Mouse (Mus musculus) forebrain, embryonic 11.5 days (tissue): Measurements from ENCODE around the gene Ldlrad3. TPM values are rescaled to one million over a fixed set of nuclear protein-coding genes. Genes with fewer than 3 reads are reported as not detected.

Experiments used
- ATAC-seq: fragments of 200-750 bp; cut with Nextera tagmentation; replicated peaks from 2 replicates; pipeline ENCODE4 v1.8.0; 2017; ENCODE audit warnings: moderate TSS enrichment; ENCODE audit not compliant: low FRiP score
- DNase-seq: peaks from one replicate; pipeline ENCODE4 v3.0.0-alpha.2; 2017; ENCODE audit warnings: low spot score
- H3K27ac ChIP-seq: fragments of 300-500 bp; sonication (generic); 2 replicates; pipeline ENCODE4 v1.5.1; 2014; ENCODE audit warnings: low read depth, low read length
- H3K27me3 ChIP-seq: fragments of 300-500 bp; sonication (generic); 2 replicates; pipeline ENCODE4 v1.6.1; 2014; ENCODE audit warnings: mild to moderate bottlenecking, low read length, mixed read lengths; ENCODE audit not compliant: control insufficient read depth, insufficient read depth
- H3K36me3 ChIP-seq: fragments of 300-500 bp; sonication (generic); 2 replicates; pipeline ENCODE4 v1.6.1; 2014; ENCODE audit warnings: mild to moderate bottlenecking, low read length, moderate library complexity, mixed read lengths; ENCODE audit not compliant: control insufficient read depth, insufficient read depth
- H3K4me1 ChIP-seq: fragments of 300-500 bp; sonication (generic); replicated peaks from 2 replicates; pipeline ENCODE4 v1.6.1; 2014; ENCODE audit warnings: low read length, mixed read lengths; ENCODE audit not compliant: control insufficient read depth, insufficient read depth
- H3K4me2 ChIP-seq: fragments of 300-500 bp; sonication (generic); 2 replicates; pipeline ENCODE4 v1.6.1; 2014; ENCODE audit warnings: low read depth, mild to moderate bottlenecking, low read length, moderate library complexity, mixed read lengths; ENCODE audit not compliant: severe bottlenecking
- H3K4me3 ChIP-seq: fragments of 300-500 bp; sonication (generic); 2 replicates; pipeline ENCODE4 v1.5.1; 2014; ENCODE audit warnings: low read depth, low read length
- H3K9ac ChIP-seq: fragments of 300-500 bp; sonication (generic); 2 replicates; pipeline ENCODE4 v1.6.1; 2014; ENCODE audit warnings: low read length
- H3K9me3 ChIP-seq: fragments of 300-500 bp; sonication (generic); 2 replicates; pipeline ENCODE4 v1.6.1; 2016; ENCODE audit warnings: low read length, mixed read lengths; ENCODE audit not compliant: control insufficient read depth
- WGBS: fragments of 180-500 bp; shearing (Covaris S2); extraction: QIAGEN DNeasy Blood & Tissue Kit; methylation state at CpG from one replicate; pipeline ENCODE4 v1.1.7; 2014; 5-methylcytosine and 5-hydroxymethylcytosine counted together
- polyA plus RNA-seq: library from polyadenylated mRNA; unstranded; fragments of >200 nt; fragmentation: Nextera tagmentation; extraction: Ambion mirVana; gene quantifications from 2 replicates; pipeline ENCODE4 v1.2.1, GENCODE M21; 2014

Gene Ldlrad3
- 56.8 and 60.7 TPM in 2 replicates for polyA plus RNA-seq

DNA sequence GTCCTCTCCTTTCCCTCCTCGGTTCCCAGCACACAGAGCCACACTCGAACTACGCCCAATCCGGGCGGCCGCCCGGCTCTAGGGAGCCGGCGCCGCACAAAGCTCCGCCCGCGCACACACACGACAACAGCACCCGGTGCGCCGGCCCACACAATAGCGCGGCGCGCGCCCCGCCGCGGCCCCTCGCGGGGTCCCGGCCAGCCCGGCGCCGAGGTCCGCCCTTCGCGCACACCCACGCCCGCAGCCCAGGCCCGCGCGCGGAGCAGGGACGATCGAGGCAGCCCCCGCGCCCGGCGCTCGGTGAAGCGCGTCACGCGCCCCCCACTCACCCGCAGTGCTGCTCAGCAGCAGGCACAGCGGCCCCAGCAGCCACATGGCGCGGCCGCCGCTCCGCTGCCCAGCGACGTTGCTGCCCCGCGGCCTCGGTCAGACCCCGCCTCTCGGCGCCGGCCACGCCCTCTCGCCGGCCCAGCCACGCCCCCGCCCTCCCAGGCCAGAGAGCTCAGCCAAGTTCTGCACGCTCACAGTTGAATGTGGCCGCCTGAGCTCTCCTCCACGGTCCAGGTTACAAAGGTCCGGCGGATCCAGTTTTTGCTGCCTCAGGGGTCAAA lies at the start of gene Ldlrad3:
TSS of gene Ldlrad3 (minus strand) at position 435 of the 611 bp plus-strand sequence.
- WGBS, result 0% methylated on average over 64 of the region's 77 CpGs
- H3K4me3 ChIP-seq, result peak within 1 kb of the TSS; percentile 83
- DNase-seq (peak; percentile 97), ATAC-seq (peak; percentile 97)
- H3K36me3 ChIP-seq, result no peaks in the 10 kb centered on the region
- H3K9me3 ChIP-seq, result no peaks in the 10 kb centered on the region
- H3K4me1 ChIP-seq, result peaks cover 2% of the 10 kb centered on the region; the same call in 1 of the 2 replicates
- H3K4me2 ChIP-seq, result peak within 1 kb of the TSS; percentile 58
- no peaks in the 10 kb centered on the region for H3K27me3 ChIP-seq
- H3K27ac ChIP-seq, result peak within 1 kb of the TSS; percentile 68
- peak within 1 kb of the TSS; percentile 87 for H3K9ac ChIP-seq

DNA sequence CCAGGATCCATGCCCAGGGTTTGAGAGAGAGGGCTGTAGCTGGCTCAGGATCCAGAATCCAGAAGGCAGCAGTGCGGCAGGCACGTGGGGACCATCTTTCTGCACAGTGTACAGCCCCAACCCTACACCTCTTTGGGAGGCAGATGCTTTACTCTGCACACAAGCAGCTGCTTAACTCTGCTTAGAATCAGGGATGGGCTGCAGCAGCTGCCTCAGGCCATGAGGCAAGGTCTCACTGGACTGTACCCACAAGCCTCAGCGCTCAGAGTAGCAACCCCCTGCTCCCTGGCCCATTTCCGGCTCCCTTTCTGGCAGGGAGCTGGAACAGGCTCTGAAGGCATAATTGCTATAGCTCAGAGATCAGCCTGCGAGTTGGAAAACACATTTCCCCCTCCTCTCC lies 45.3 kb upstream of the Ldlrad3 start:
- Histone ChIP-seq H3K27me3 (no peaks in the 10 kb centered on the region), H3K4me2 (no peak overlapping the region), H3K4me3 (no peak overlapping the region), H3K4me1 (no peaks in the 10 kb centered on the region), H3K36me3 (no peaks in the 10 kb centered on the region), H3K9ac (peak overlapping the region; percentile 39; the same call in 1 of the 2 replicates), H3K27ac (no peak overlapping the region), H3K9me3 (no peaks in the 10 kb centered on the region)
- WGBS, result 60% methylated on average over 5 of the region's 5 CpGs
- ATAC-seq, result no peak; the same call in 1 of the 2 replicates
- DNase-seq, result no peak

GRCm38 (mm10) chr2:102229126-102229525 lies 42.9 kb upstream of the Ldlrad3 start:
- WGBS, result 88% methylated on average over 2 of the region's 2 CpGs
- Histone ChIP-seq H3K9me3 (no peaks in the 10 kb centered on the region), H3K36me3 (no peaks in the 10 kb centered on the region), H3K4me3 (no peak overlapping the region), H3K27me3 (no peaks in the 10 kb centered on the region), H3K4me1 (no peaks in the 10 kb centered on the region; the same call in 1 of the 2 replicates), H3K9ac (no peak overlapping the region), H3K27ac (no peak overlapping the region), H3K4me2 (no peak overlapping the region)
- ATAC-seq, result no peak
- no peak for DNase-seq

GRCm38 (mm10) chr2:102228331-102228730 lies 42.1 kb upstream of the Ldlrad3 start:
- Histone ChIP-seq H3K9me3 (no peaks in the 10 kb centered on the region), H3K4me1 (peaks cover 4% of the 10 kb centered on the region; the same call in 1 of the 2 replicates), H3K4me3 (no peak overlapping the region), H3K4me2 (no peak overlapping the region), H3K27me3 (no peaks in the 10 kb centered on the region), H3K27ac (no peak overlapping the region), H3K9ac (no peak overlapping the region), H3K36me3 (no peaks in the 10 kb centered on the region)
- ATAC-seq (no peak), DNase-seq (no peak)
- WGBS, result 82% methylated on average over 5 of the region's 5 CpGs

GRCm38 (mm10) chr2:102227839-102228238 lies 41.7 kb upstream of the Ldlrad3 start:
- H3K4me2 ChIP-seq, result no peak overlapping the region
- WGBS, result 91% methylated on average over 8 of the region's 8 CpGs
- no peaks in the 10 kb centered on the region for H3K36me3 ChIP-seq
- H3K9ac ChIP-seq, result no peak overlapping the region
- DNase-seq, result no peak
- H3K4me1 ChIP-seq, result peaks cover 8% of the 10 kb centered on the region; the same call in 1 of the 2 replicates
- no peak overlapping the region for H3K27ac ChIP-seq
- H3K27me3 ChIP-seq, result no peaks in the 10 kb centered on the region
- no peak overlapping the region for H3K4me3 ChIP-seq
- H3K9me3 ChIP-seq, result no peaks in the 10 kb centered on the region
- ATAC-seq, result no peak

DNA sequence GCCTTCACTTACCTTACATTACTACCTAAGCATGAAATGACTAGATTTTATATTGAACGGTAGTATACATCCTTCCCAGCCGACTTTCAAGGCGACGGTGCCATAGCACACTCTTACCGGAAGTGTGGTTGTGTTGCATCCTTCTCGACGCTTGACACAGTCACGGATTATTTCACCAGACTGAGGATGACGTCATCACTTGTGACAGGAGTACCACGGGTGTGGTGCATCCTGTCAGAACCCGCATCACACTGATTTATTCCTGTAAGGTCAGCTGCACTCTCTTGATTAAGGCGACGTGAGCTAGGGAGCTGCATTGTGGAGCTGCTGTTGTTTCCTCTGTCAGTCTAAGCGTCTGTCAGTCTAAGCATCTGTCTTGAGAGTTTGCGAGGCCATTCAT lies 40.1 kb upstream of the Ldlrad3 start:
- 69% methylated on average over 15 of the region's 15 CpGs for WGBS
- H3K27me3 ChIP-seq, result no peaks in the 10 kb centered on the region
- H3K4me1 ChIP-seq, result peaks cover 8% of the 10 kb centered on the region; the same call in 1 of the 2 replicates
- no peak overlapping the region for H3K27ac ChIP-seq
- no peaks in the 10 kb centered on the region for H3K9me3 ChIP-seq
- H3K4me2 ChIP-seq, result no peak overlapping the region
- DNase-seq, result no peak
- H3K4me3 ChIP-seq, result no peak overlapping the region
- no peak for ATAC-seq
- no peak overlapping the region for H3K9ac ChIP-seq
- no peaks in the 10 kb centered on the region for H3K36me3 ChIP-seq

GRCm38 (mm10) chr2:102223355-102224128 lies 37.4 kb upstream of the Ldlrad3 start:
- Histone ChIP-seq H3K4me2 (peak overlapping the region; percentile 19; the same call in 1 of the 2 replicates), H3K9me3 (no peaks in the 10 kb centered on the region; the same call in 1 of the 2 replicates), H3K36me3 (no peaks in the 10 kb centered on the region), H3K27ac (no peak overlapping the region), H3K27me3 (no peaks in the 10 kb centered on the region), H3K4me3 (no peak overlapping the region), H3K4me1 (peaks cover 8% of the 10 kb centered on the region; the same call in 1 of the 2 replicates), H3K9ac (no peak overlapping the region)
- 3% methylated on average over 11 of the region's 11 CpGs for WGBS
- no peak for DNase-seq
- ATAC-seq, result peak; percentile 53; the same call in 1 of the 2 replicates

DNA sequence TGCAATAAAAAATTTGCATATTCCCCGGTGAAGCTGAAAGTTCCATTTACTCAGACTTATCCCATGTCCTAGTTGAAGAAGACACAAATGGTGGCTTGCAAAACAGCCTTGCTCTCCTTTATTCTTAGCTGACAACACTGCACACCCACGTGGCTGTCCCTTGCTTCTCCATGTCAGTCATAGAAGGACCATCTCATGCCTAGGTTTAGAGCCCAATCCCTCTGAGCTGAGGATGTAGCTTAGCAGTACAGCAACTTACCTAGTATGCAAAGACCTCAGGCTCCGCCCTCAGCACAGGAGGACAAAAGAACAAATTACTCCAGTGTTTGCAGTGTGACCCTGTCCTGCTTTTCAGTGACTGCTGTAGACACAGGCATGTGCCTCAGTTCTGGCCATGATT lies 36.6 kb upstream of the Ldlrad3 start:
- no peak overlapping the region for H3K4me2 ChIP-seq
- WGBS, result 65% methylated on average over 3 of the region's 3 CpGs
- H3K27ac ChIP-seq, result no peak overlapping the region
- ATAC-seq, result no peak
- peaks cover 8% of the 10 kb centered on the region; the same call in 1 of the 2 replicates for H3K4me1 ChIP-seq
- no peak overlapping the region for H3K9ac ChIP-seq
- DNase-seq, result no peak
- H3K27me3 ChIP-seq, result no peaks in the 10 kb centered on the region
- no peak overlapping the region for H3K4me3 ChIP-seq
- no peaks in the 10 kb centered on the region; the same call in 1 of the 2 replicates for H3K9me3 ChIP-seq
- H3K36me3 ChIP-seq, result no peaks in the 10 kb centered on the region
